Mouse (Mus musculus) ES-Bruce4 (cell line): ENCODE measurements at regions not wholly inside any gene's neighbourhood (a gene's known extent, or its start where the extent isn't known, plus 50 kb on each side); places are given as distances from the start of the nearest gene placed in this dataset.

Experiments
- CTCF ChIP-seq: IDR thresholded peaks from one replicate; pipeline ENCODE4 v1.8.1; 2011; ENCODE audit warnings: low read depth, low read length
- POLR2A ChIP-seq: IDR thresholded peaks from one replicate; pipeline ENCODE4 v1.8.1; 2011; ENCODE audit warnings: low read length; ENCODE audit not compliant: insufficient read depth

DNA sequence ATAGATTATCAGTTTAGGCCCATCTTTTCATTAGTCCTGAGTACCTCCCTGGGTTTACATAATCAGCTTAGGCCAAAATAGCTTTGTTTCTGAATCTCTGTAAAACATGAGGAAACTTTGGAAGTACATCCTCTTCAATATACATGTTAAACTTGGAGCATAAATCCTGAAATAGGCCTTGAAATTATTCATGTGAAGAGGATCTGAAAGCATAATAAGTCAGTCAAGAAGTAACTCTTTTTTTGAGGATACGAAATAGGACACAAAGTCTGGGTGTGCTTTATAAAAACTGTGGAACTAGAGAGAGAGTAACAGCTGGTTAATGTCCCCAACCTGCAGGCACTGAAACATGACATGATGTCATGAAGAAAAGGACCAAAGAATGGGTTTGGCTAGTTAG is 187.9 kb upstream of the Smlr1 start:
- no peak for TF ChIP-seq POLR2A
- TF ChIP-seq CTCF = no peak
